Mouse (Mus musculus) ovary, postnatal 14 days (tissue): ENCODE measurements around the gene Rap1gap.

Experiments
- DNase-seq: peaks from one replicate; pipeline ENCODE4 v3.0.0; 2022; ENCODE audit warnings: low spot score

The Rap1gap gene

DNA sequence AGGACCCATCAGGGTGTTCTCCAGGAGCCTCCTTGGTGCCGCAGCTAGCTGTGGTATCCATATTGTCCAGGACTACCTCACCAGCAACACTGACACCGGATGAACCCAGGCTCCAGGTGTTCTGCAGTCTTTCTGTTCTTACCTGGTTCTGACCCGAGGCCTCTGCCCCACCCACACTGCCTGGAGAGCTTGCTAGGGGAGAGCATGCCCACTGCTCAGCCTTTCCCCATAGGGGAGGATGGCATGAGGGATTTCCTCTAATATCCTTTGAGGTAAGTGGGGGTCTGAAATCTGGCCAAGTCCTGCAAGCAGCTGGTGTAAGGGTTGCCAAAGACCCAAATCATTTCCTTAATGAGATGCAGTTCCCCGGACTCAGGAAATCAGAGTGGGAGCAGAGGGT, 1.0 kb upstream of the Rap1gap start:
- no peak for DNase-seq

DNA sequence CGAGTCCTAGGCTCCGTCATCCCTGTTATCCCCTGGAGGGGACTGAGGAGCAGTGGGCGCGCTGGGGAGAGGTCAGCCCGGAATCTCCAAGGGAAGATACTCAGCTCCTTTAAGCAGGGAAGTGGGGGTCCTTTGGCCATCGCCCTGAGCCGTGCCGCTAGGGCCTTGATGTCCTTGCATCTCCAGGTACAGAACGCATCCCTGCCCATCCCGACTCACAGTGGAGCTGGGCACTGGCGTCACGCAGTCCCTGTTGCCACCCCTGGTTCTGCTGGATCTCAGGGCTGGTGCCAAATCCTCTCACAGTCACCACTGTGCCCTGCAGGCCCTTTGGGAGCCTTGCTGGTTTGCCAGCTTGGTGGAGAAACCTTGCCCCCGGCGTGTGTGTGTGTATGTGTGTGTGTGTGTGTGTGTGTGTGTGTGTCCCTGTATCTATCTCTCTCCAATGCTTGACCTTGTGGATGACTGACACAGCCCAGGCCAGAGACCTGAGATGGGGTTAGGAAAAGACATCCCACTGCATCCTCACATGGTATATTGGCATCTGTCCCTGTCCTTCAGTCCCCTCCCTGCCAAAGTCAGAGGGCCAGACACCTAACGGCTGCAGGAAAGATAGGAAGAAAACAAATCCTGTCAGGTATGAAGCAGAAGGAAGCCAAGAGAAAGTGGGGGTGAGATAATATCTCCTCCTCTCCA, 602 bp downstream of the Rap1gap start:
- DNase-seq, result no peak

DNA sequence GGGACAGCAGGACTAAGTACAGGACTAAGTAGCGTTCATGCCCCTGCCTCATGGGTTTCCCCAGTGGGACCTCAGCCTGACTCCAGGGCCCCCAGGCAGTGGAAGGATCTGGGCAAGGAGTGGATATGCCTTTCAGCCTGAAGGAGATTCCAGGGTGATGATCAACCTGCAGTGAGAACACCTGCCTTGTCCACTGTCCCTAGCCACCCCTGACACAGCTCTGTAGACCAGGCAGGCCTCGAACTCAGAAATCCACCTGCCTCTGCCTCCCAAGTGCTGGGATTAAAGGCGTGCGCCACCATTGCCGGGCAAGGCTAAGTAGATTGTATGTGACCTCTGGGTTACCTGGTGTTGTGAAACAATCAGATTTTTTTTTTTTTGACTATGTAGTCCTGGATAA, 1.3 kb downstream of the Rap1gap start:
- DNase-seq, result no peak

DNA sequence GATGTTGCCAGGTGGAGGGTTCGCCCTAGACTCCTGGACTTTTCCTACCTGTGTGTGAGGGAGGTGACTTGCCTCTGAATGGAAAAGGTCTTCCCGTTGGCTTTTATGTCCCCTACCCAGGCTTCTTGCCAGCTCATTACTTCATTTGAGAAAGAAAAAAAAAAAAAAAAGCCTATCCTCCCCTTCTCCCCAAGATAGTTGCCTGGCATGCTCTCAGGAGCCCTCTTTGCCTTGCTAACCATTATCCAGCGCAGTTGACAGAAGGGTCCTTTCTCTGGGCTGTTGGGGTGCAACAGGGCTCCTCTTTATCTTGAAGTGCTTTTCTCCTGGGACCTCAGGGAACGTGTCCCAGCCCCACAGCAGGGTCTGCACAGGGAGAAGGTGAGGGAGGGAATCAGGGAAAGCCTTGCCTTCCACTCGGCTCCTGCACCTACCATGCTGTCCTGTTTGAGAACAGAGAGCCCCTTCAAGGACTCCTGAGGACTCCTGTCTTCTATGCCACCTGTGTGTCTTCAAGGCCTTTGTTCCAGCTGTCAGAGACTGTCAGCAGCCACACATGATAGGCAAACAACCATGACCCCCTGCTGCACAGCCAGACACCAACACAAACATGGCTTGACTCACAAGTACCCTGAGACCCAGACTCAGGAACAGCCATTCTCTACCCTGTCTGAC, 1.9 kb downstream of the Rap1gap start:
- no peak for DNase-seq

DNA sequence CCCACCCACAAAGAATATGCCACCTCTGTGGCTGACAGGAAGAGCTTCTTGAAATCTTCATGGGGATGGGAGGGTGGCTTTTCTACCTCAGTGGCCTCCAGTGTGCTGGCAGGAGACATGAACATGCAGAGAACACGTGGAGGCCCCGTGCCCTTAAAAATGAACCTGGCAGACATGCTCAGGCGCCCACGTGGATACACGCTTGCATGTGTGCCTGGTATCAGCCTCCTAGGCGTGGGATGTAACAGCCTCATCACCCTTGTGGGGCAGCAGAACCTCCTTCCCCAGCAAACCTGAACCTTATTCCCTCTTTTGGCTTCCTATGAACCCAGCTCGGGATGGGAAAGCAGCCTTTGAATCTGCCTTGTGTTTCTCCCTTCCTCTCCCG, 2.4 kb downstream of the Rap1gap start:
- no peak for DNase-seq

DNA sequence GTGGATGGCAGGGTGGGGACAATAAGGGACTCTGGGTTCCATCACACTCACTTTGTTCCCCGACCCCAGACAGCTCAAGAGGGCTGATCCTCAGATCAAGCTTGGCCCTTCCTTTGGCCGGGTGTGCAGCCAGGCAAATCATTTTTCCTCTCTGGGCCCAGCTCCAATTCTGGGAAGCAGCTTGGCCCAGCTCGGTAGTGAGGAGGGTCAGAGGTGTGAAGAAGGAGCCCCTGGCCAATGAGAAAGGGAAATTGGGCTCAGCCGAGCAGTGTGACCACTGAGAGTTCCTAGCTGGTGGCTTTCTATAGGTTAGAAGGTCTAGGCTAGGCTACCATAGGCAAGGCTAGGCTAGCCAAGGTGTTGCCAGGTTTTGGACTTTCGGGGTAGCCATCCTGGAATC, 3.2 kb downstream of the Rap1gap start:
- no peak for DNase-seq

DNA sequence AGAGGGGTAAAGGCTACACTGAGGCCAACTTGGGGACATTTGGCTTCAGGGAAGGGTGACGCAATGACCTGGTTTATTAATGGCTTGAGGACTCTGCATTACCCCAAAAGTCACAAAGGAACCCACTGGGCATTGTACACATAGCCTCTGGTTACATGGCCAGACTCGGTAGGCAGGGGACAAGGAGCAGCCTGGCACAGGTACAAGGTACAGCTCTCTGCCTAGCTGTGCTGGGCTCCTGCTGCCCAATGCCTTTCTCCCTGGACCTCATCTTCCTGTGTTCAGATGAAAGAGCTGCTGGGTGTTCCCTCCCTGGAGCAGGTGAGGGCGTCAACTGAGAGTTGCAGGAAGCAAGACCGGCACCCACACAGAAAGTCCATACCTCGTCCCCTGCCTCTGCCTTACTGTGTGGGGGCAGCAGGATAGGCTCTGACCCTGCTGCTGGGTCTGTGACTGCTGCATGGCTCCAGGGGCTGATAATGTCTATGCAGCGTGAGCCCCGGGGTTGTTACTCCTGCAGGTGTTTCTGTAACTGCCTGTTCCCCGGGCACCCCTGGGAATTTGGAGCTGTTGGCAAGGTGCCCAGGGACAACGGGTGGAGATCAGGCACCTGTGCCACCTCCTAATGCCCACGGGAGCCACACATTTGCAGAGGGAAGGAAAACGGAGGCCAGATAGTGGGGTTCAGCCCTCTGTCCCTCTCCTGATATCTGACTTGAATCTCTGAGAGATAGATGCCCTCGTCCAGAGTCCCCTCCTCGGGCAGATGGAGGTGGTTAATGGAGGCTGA, 7.4 kb downstream of the Rap1gap start:
- no peak for DNase-seq

DNA sequence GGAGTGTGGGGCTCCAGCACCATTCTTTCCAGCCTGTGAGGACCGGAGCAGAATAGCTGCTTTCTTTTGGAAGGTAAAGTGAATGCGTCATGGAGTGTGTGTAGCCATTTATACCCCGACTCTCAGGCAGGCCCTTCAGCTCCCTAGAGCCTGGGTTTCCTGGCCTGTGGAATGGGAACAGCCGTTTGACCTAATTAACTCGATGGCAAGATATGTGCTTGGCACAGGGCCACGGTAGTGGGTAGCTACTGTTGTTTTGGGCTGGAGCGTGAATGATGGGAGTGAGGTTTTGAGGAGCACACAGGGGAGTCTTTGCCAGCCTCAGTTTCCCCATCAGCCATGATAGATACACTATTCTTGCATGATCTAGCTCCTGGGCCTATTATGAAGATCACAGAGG, 11.0 kb downstream of the Rap1gap start:
- DNase-seq, result no peak

DNA sequence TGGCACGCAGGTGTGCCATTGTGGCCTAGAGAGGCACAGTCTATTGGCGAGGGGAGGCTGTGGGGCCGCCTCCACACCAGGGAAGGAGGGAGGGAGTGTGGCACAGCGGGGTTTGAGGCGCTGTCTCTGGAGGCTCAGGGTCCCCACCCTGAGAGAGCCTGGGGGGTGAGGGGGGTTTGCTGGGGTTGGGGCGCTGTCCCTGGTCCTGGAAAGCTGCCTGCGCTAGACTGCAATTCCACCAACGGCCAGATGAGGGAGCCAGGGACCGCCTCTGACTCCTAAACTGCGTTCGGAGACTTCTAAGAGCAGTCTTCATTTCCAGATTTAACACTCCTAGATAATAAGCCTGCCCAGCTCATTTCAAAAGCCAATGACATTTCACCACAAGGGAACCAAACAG, 11.5 kb downstream of the Rap1gap start:
- peak; percentile 84 for DNase-seq

DNA sequence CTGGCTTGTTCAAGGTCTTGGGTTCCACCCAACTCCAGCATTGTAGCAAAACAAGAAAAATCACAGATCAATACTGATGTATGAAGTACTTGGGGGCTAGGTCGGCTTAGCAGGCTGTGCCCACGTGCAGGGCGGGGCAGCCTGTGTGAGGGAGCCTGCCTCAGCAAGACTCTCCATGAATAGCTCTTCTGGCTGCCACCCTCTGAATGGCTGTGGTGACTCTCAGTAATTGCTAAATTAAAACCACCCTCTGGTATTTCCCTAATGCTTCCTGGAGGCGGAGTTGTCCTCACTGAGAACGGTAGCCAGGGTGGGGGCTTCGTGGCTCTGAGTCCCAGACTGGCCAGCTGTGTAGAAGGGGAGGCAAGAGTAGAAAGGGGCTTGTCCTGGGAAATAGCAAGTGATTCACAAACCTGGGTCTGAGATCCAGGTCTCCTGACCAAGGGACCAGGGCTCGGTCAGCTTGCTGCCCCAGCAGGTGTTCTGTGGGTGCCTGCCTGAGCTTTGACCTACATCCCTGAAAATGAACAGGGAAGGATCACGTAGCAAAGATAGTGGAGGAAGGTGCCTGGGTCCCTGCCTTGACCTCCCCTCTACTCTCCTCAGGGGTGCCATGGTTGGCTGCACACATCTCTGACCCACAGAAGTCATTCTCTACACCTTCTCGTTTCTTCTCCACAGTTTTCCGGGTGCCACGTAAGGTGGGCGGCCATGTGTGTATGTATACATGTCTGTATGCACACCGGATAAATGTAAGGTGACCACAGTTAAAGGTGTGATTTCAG, 12.4 kb downstream of the Rap1gap start:
- no peak for DNase-seq

DNA sequence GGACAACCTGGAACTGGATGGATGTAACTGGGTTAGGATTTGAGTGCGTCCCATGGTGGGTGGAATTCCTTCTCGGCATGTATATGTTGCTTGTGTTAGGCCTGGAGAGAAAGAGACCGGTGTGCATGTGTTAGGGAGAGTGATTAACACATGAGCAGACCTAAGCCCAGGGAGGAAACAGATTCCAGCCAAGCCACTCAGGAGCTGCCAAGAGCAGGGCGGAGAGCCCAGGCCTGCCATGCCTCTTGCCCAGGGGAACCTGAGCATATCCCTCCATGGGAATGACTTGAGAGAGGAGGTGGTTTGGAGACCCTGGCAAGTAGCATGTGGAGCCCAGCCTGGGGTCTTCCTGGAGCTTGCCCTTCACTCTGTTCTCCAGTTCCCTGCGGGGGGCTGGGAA, 13.4 kb downstream of the Rap1gap start:
- DNase-seq, result no peak

DNA sequence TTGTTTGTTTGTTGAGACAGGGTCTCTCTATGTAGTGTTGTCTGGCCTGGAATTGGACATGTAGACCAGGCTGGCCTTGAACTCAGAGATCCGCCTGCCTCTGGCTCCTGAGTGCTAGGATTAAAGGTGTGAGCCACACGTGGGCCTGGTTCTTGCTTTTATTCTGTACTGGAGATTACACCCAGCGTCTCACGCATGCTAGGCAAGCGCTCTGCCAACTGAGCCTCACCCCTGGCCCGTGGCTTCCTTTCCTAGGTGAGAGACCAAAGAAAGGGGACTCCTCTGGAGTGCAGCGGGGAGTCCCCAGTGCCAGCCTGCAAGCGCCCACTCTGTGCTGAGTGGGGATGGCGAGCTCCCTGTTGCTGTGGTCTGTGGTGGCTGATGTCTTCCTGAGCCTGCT, 14.0 kb downstream of the Rap1gap start:
- no peak for DNase-seq

DNA sequence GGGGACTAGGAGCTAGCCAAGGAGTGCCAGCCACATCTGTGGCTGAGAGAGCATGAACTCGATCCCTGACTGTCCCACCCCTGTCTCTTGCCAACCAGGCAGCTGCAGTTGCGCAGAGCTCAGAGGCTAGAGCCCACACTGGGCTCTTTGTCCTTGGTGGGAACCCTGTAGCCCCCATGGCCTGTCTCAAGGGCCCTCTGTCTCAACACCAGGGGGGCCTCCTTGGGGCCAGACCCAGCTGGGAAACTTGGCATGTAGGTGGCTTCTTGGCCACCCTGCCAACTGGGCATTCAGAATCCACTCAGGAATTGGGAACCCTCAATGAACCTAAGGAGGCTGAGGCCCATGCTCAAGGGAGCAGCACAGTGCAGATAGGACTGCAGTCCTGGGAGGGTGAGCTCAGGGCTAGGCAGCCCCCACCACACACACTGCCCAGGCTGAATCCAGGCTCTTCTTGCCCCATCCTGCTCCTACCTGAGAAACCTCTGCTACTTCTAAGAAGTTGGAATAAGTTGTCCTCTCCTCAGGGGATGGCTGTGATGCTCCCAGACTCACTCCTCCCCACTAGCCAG, 15.5 kb downstream of the Rap1gap start:
- no peak for DNase-seq

DNA sequence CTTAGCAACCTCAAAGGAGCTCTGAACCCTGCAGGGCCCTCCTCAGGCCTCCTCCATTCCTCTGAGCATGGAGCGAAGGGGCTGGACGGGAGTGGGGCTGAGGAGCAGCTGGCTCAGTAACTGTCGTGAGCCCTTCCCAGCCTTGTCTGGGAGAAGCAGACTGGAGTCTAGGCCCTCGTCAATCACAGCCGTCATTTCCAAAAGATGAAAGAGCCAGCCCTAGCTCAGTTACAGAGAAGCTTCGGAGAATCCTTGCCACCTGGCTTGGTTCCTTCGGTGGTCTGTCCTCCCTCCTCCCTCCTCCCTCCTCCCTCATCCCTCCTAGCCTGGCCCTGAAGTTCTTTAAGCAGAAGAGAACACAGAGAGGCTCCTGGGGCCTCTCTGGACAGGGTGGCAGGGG, 16.2 kb downstream of the Rap1gap start:
- DNase-seq, result no peak

DNA sequence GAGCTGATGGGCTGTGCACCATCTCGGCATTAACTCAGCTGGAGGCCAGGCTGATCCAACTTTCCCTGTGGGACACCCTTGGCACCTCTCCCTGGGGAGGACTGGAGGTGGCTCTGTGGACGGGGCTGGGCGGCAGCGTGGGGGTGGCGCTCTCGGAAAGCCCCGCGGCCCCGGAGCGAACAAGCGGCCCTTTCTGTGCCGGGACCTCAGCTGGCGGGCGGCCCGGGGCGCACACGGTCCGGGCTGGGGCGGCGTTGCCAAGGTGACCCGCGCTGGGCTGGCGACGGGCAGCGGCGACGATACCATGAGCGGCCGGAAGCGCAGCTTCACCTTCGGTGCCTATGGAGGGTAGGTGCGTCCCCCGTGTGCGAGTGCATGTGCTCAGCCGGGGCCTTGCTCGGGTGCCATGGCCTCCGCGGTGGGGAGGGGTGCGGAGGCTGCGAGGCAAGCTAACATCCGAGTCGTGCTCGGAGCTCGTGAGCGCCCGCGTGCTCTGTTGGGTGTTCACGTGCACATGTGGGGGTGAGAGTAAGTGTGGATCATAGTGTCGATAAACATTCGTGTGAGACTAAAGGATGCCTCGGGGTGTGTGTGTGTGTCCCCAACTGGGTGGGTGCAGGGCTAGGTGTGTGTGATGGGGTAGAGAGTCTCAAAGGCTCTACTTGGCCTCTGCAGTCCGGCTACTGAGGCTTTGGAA, 17.0 kb downstream of the Rap1gap start:
- no peak for DNase-seq

DNA sequence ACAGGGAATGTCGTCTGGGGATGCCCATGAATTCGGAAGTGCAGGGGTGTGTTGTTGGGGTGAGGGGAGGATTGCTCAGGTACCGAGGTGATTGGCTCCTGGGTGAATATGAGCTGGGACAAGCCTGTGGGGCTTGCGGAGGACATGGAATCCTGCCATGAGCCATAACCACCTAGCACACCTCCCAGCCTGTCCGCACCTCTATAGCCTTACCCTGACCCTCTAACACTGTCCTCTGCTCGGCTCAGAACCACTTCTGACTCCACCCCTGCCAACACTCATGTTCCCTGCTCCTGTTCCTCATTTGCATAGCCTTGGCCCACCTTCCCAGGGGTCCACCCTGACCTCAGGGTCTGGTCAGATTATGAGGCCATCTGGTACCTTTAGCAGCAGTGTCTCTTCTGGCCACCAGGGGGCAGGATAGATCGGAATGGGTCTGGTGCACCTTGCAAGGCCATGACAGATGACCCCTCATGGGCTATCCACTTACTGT, 18.5 kb downstream of the Rap1gap start:
- no peak for DNase-seq

DNA sequence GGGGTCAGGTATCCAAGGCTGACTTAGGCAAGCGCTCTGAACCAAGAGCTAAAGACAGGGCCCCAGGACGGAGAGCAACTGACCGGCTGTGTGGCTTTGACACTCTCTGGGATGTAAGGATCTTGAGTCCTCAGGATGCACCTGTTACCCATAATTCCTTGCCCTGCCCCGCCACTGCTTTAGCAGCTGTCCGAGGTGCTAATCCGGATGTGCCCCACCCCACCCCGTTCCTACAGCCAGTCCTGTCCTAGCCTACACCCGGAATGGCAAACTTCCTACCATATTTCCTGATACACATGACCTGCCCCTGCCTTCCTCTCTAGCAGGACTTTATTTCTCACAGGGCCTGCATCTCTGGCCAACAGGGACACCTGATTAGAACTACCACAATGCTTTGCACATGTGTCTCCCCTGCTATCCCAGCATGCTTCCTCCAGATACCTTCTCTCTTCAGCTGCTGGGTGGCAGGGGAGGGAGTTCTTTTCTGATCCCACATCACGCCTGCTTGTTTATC, 20.4 kb downstream of the Rap1gap start:
- no peak for DNase-seq

DNA sequence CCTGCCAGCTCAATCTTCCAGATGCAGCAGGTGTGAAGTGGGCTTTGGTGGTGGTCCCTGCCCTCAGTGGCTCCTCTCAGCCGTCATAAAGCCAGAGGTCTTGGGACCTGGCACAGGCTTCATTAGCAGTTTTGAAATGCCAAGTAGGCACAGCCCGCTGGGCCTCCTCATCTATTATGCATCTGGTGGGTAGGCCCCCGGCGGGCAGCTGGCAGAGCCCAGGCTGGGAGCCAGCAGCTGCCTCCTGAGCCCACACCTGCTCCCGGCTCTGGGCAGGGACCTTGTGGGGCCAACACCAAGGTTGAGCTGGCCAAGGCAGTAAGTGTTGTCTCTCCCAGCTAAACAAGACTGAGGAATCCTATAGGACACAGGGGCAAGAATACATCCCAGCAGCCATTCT, 21.8 kb downstream of the Rap1gap start:
- DNase-seq, result no peak

DNA sequence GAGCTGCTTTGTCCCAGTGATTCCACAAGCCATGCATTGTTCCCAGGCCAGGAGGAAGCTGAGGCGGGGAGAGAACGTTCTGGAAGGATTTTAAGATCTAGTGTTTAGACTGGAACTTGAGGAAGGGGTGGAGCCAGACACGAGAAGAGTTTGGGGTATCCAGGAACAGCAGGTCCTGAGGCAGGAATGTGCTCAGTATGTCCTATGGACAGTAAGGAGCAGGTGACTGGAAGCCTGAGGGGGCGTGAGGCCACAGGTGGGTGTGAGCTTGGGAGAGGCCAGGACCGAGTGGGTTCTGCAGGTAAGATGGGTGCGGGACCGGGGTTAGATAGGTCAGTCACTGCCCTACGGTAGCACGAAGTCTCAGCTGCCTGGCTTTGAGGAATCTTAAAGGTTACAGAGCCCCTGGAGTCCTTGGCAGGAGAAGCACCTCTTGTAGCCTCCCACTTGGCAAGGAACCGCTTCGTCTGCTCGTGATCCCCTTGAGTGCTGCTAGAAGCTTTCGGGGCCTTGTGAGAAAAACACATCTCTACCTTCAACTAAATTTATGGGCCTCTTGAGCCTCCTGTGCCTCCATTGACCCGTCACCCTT, 22.8 kb downstream of the Rap1gap start:
- no peak for DNase-seq

DNA sequence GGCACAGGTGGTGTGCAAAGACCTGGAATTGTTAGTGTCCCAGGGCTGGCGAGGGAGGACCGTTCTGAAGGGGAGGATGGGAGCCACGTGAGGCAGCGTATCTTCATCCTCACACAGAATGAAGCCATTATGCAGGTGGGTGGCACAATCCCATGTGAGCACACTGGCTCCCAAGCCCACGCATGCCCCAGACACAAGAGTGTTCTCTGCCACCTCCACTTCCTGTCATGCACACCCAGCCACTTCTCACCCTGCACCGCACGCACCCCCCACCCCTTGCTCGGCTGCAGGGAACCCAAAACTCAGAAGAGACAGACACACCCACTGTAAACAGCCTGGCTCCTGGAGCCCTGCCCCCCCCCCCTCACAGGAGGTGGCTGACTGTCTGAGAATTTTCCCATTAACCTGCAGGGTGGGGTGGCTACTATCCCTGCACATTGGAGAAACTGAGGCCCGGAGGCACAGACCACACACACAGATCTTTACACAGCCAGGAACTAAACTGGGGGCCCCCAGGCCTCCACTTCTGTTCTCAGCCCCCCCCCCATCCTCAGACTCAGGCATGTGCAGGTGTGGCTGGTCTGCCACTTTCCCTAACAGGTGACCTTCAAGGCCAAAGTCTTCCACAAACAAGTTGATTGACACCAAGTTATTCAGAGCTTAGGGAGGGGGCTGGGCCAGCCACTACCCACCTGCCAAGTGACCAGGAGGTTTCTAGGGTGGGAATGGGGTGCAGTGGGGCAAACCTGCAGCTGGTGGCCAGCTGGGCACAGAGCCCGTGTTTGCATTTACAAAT, 27.8 kb downstream of the Rap1gap start:
- DNase-seq, result no peak
